Mouse (Mus musculus) CH12.LX (cell line): ENCODE measurements around the gene Htatsf1. TPM values are rescaled to one million over a fixed set of nuclear protein-coding genes. Genes with fewer than 3 reads are reported as not detected.

Source experiments
- DNase-seq: peaks from one replicate; pipeline ENCODE4 v3.0.0-alpha.2; 2013; ENCODE audit errors: extremely low read depth
- H3K27ac ChIP-seq: 2 replicates; pipeline ENCODE4 v1.5.1; 2012; ENCODE audit warnings: low read depth, mild to moderate bottlenecking, control low read depth, moderate library complexity; ENCODE audit not compliant: insufficient read depth
- H3K27me3 ChIP-seq: replicated peaks from 2 replicates; pipeline ENCODE3; 2012; ENCODE audit warnings: inconsistent platforms
- H3K36me3 ChIP-seq, 2 experiments: replicated peaks in 1 of 2; 2 replicates each; pipeline versions ENCODE3 to v1.6.1; 2012; ENCODE audit warnings: inconsistent platforms in 1 of 2, low read length in 1 of 2, mild to moderate bottlenecking in 1 of 2, mixed read lengths in 1 of 2, moderate library complexity in 1 of 2; ENCODE audit not compliant: control insufficient read depth in 1 of 2, insufficient read depth in 1 of 2
- H3K4me1 ChIP-seq, 2 experiments: 2 replicates each; pipeline ENCODE4 v1.6.1; 2012; ENCODE audit warnings: inconsistent platforms in 1 of 2, moderate library complexity in 1 of 2; ENCODE audit not compliant: insufficient read depth in 2 of 2, control insufficient read depth in 1 of 2
- H3K4me2 ChIP-seq: 2 replicates; pipeline ENCODE4 v1.6.1; 2012; ENCODE audit warnings: low read depth, mild to moderate bottlenecking, control low read depth; ENCODE audit not compliant: poor library complexity, insufficient read depth, severe bottlenecking
- H3K4me3 ChIP-seq, 3 experiments: fragments of 150-350 bp in 1 of 3; sonication (generic) in 1 of 3; replicated peaks in 1 of 3; 2 replicates each; pipeline versions ENCODE3 to v1.5.1; 2011 to 2012; ENCODE audit warnings: low read depth in 2 of 3, low read length in 2 of 3, mild to moderate bottlenecking in 2 of 3, moderate library complexity in 2 of 3, control low read depth in 1 of 3, improper control_type of control experiment in 1 of 3, inconsistent platforms in 1 of 3, mixed read lengths in 1 of 3; ENCODE audit not compliant: poor library complexity in 1 of 3
- H3K79me2 ChIP-seq: replicated peaks from 2 replicates; pipeline ENCODE4 v1.6.1; 2012; ENCODE audit warnings: mild to moderate bottlenecking, moderate library complexity; ENCODE audit not compliant: control insufficient read depth, poor library complexity, insufficient read depth, severe bottlenecking; ENCODE audit errors: extremely low read depth
- H3K9ac ChIP-seq: 2 replicates; pipeline ENCODE4 v1.6.1; 2012; ENCODE audit warnings: low read depth, mild to moderate bottlenecking, control low read depth, moderate library complexity; ENCODE audit not compliant: insufficient read depth
- H3K9me3 ChIP-seq: replicated peaks from 2 replicates; pipeline ENCODE3; 2012; ENCODE audit warnings: low read length, inconsistent platforms, mixed read lengths
- BHLHE40 ChIP-seq: IDR thresholded peaks from 2 replicates; pipeline ENCODE4 v1.6.1; 2011; ENCODE audit warnings: mild to moderate bottlenecking, low read depth, low read length, improper control_type of control experiment
- CHD2 ChIP-seq: IDR thresholded peaks from 2 replicates; pipeline ENCODE4 v1.6.1; 2011; ENCODE audit warnings: low read length, improper control_type of control experiment
- CTCF ChIP-seq, 2 experiments: IDR thresholded peaks in 1 of 2; conservative IDR thresholded peaks in 1 of 2; 2 replicates each; pipeline ENCODE4 v1.5.1; 2011 to 2012; ENCODE audit warnings: low read depth in 2 of 2, low read length in 2 of 2, improper control_type of control experiment in 1 of 2, inconsistent platforms in 1 of 2, mild to moderate bottlenecking in 1 of 2, moderate library complexity in 1 of 2
- E2F4 ChIP-seq: IDR thresholded peaks from 2 replicates; pipeline ENCODE4 v1.6.1; 2011; ENCODE audit warnings: low read depth, low read length, improper control_type of control experiment; ENCODE audit not compliant: insufficient replicate concordance
- ELF1 ChIP-seq: IDR thresholded peaks from 2 replicates; pipeline ENCODE4 v1.6.1; 2014; ENCODE audit warnings: low read depth, mild to moderate bottlenecking, inconsistent platforms, low read length, improper control_type of control experiment
- JUN ChIP-seq: IDR thresholded peaks from 2 replicates; pipeline ENCODE4 v1.6.1; 2011; ENCODE audit warnings: low read depth, mild to moderate bottlenecking, low read length, improper control_type of control experiment, moderate library complexity; ENCODE audit not compliant: insufficient read depth
- JUND ChIP-seq: conservative IDR thresholded peaks from 2 replicates; pipeline ENCODE4 v1.6.1; 2011; ENCODE audit warnings: low read depth, low read length, improper control_type of control experiment
- MAZ ChIP-seq: IDR thresholded peaks from 2 replicates; pipeline ENCODE4 v1.6.1; 2012; ENCODE audit warnings: low read depth, mild to moderate bottlenecking, inconsistent platforms, low read length, improper control_type of control experiment, moderate library complexity
- MEF2A ChIP-seq: IDR thresholded peaks from 2 replicates; pipeline ENCODE4 v1.6.1; 2014; ENCODE audit warnings: low read depth, mild to moderate bottlenecking, inconsistent platforms, low read length, improper control_type of control experiment, borderline replicate concordance
- MXI1 ChIP-seq: IDR thresholded peaks from 2 replicates; pipeline ENCODE4 v1.6.1; 2011; ENCODE audit warnings: mild to moderate bottlenecking, low read depth, low read length, improper control_type of control experiment
- NRF1 ChIP-seq: IDR thresholded peaks from 2 replicates; pipeline ENCODE4 v1.6.1; 2014; ENCODE audit warnings: low read depth, mild to moderate bottlenecking, inconsistent platforms, low read length, improper control_type of control experiment, moderate library complexity
- PAX5 ChIP-seq: IDR thresholded peaks from 2 replicates; pipeline ENCODE4 v1.6.1; 2012; ENCODE audit warnings: low read length, inconsistent platforms, mixed read lengths
- POLR2A ChIP-seq: IDR thresholded peaks from 2 replicates; pipeline ENCODE4 v1.6.1; 2011; ENCODE audit warnings: low read depth, mild to moderate bottlenecking, improper control_type of control experiment, low read length
- RAD21 ChIP-seq: IDR thresholded peaks from 2 replicates; pipeline ENCODE4 v1.6.1; 2011; ENCODE audit warnings: low read depth, mild to moderate bottlenecking, low read length, improper control_type of control experiment, moderate library complexity
- RCOR1 ChIP-seq: conservative IDR thresholded peaks from 2 replicates; pipeline ENCODE4 v1.6.1; 2012; ENCODE audit warnings: low read depth, mild to moderate bottlenecking, inconsistent platforms, low read length, improper control_type of control experiment
- SMC3 ChIP-seq: IDR thresholded peaks from 2 replicates; pipeline ENCODE4 v1.6.1; 2011; ENCODE audit warnings: low read depth, low read length, improper control_type of control experiment
- TBP ChIP-seq: conservative IDR thresholded peaks from 2 replicates; pipeline ENCODE4 v1.6.1; 2011; ENCODE audit warnings: low read depth, low read length, improper control_type of control experiment
- USF1 ChIP-seq: IDR thresholded peaks from 2 replicates; pipeline ENCODE4 v1.6.1; 2014; ENCODE audit warnings: low read depth, mild to moderate bottlenecking, inconsistent platforms, low read length, improper control_type of control experiment
- ZC3H11A ChIP-seq: IDR thresholded peaks from 2 replicates; pipeline ENCODE4 v1.6.1; 2012; ENCODE audit warnings: low read depth, mild to moderate bottlenecking, inconsistent platforms, low read length, improper control_type of control experiment
- dilution Hi-C: fragments of 300-500 bp; cut with MboI; formaldehyde crosslinking; loops from 2 replicates; pipeline ENCODE4 v1.14.3; 2020; ENCODE audit warnings: low sequenced_read_pairs; ENCODE audit not compliant: extremely low pct_unique_long_range_greater_than_20kb, extremely low pct_ligation_motif_present
- in situ Hi-C: fragments of 300-500 bp; cut with MboI; formaldehyde crosslinking; loops from 3 replicates; pipeline ENCODE4 v1.14.3; 2019; ENCODE audit warnings: low sequenced_read_pairs, low pct_ligation_motif_present, low pct_unique_long_range_greater_than_20kb, mixed read lengths
- polyA plus RNA-seq: library from polyadenylated mRNA; unstranded; fragments of >175 nt; gene quantifications from 2 replicates; pipeline ENCODE4 v1.2.1, GENCODE M21; 2012; ENCODE audit warnings: low read depth; ENCODE audit not compliant: insufficient read length
- total RNA-seq, 2 experiments: library from RNA; depleted of rRNA; stranded (reverse); fragments of 300-350 nt in 1 of 2; fragments of >200 nt in 1 of 2; gene quantifications; 2 replicates each; pipeline ENCODE4 v1.2.3; 2012 to 2014

The Htatsf1 gene
- total and polyA plus RNA-seq, 3 experiments = 22.4 to 45.5 (median 22.6) TPM

DNA sequence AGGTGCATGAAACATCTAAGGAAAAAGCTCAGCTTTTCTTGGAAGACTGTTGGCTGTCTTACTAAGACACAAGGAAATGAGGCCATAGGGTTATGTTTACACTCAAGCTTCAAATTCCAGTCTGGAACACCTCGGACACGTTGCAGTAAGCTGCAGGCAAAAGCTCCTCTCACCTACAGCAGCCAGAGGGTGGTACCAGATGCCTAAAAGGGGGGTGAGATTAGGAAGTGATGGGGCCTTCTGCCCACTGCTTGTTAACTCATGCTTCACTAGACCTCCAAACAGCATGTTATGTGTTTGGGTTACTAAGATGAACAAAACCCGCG lies 572 bp upstream of the Htatsf1 start:
- Histone ChIP-seq H3K27ac (peak overlapping the region; percentile 82; the same call in 1 of the 2 replicates), H3K4me1 (no peaks in the 10 kb centered on the region), H3K36me3 (peaks cover 0 to 16% of the 10 kb centered on the region in 2 experiments), H3K4me3 (peak overlapping the region; percentile 64 to 88 (median 70)), H3K79me2 (peaks cover 4% of the 10 kb centered on the region; the same call in 1 of the 2 replicates), H3K9me3 (no peaks in the 10 kb centered on the region), H3K4me2 (peak overlapping the region; percentile 78), H3K27me3 (no peaks in the 10 kb centered on the region), H3K9ac (peak overlapping the region; percentile 84; the same call in 1 of the 2 replicates)
- in situ Hi-C loops = no loop called here
- dilution Hi-C loops = no loop called here
- TF ChIP-seq RCOR1 (no peak), CHD2 (no peak), ELF1 (0 out of 2 replicates have a peak, but pooled peaks have one; percentile 7)
- no peak for DNase-seq

GRCm38 (mm10) chrX:57053993-57054385 lies 606 bp downstream of the Htatsf1 start:
- Histone ChIP-seq H3K4me1 (no peaks in the 10 kb centered on the region), H3K9ac (peak overlapping the region; percentile 84), H3K9me3 (no peaks in the 10 kb centered on the region), H3K27me3 (no peaks in the 10 kb centered on the region), H3K27ac (no peak overlapping the region), H3K36me3 (peaks cover 0 to 16% of the 10 kb centered on the region in 2 experiments), H3K4me3 (peak overlapping the region; percentile 64 to 88 (median 68)), H3K79me2 (peaks cover 4% of the 10 kb centered on the region; the same call in 1 of the 2 replicates)
- DNase-seq = no peak
- in situ Hi-C loops = no loop called here
- no peak for TF ChIP-seq RAD21
- TF ChIP-seq MXI1 = no peak
- TF ChIP-seq JUND = no peak
- TF ChIP-seq MAZ = no peak
- TF ChIP-seq SMC3 = no peak
- TF ChIP-seq, all 38 proteins: peak for 0
- peak overlapping the region; percentile 89 for H3K4me2 ChIP-seq
- dilution Hi-C loops = no loop called here

DNA sequence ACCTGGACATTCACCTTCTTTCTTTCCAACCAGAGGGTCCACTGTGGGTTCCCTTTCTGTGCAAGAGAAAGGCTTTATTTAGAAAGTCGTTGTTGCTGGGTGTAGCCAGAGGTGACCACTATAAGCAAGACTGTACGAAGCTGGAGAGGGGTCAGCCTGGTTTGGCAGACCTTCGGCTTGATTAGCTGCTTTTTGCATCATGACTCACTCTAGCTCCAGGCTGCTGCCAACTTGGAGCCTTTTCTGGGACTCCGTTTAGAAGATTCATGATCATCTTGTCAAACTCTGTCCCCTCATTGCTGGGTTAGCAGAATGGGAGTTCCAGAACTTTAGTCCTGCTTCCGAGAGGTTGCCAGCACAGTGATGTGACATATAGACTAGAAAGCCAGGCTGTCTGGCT lies 28.1 kb downstream of the Htatsf1 start:
- no peaks in the 10 kb centered on the region for H3K4me1 ChIP-seq
- H3K4me2 ChIP-seq = no peak overlapping the region
- dilution Hi-C loops (no loop called here), in situ Hi-C loops (no loop called here)
- H3K36me3 ChIP-seq = no peaks in the 10 kb centered on the region
- no peak for DNase-seq
- no peak overlapping the region for H3K27ac ChIP-seq
- H3K9ac ChIP-seq = no peak overlapping the region
- H3K9me3 ChIP-seq = no peaks in the 10 kb centered on the region
- TF ChIP-seq ZC3H11A = no peak
- TF ChIP-seq ELF1 = no peak
- TF ChIP-seq E2F4 = no peak
- TF ChIP-seq MEF2A = no peak
- no peak for TF ChIP-seq SMC3
- TF ChIP-seq CTCF (conservative IDR thresholded peaks at IDR 0.05 in 1 of 2, IDR thresholded peaks at IDR 0.05 in 1 of 2; ENCODE audit: low read depth in 2 of 2, low read length in 2 of 2) = no peak
- TF ChIP-seq JUN = no peak
- no peak for TF ChIP-seq TBP
- no peak for TF ChIP-seq PAX5
- no peak for TF ChIP-seq RAD21
- no peak for TF ChIP-seq USF1
- TF ChIP-seq POLR2A = no peak
- TF ChIP-seq NRF1 = no peak
- no peak for TF ChIP-seq BHLHE40
- H3K27me3 ChIP-seq = no peaks in the 10 kb centered on the region
- H3K79me2 ChIP-seq = no peaks in the 10 kb centered on the region
- H3K4me3 ChIP-seq = no peak overlapping the region
